Mouse (Mus musculus) embryonic stem cell, embryonic (primary cell): ENCODE measurements around the gene Anapc2.

Source experiments
- CTCF ChIA-PET, 4 experiments: fragments of 300-600 bp in 2 of 4; fragments of 350-600 bp in 2 of 4; sonication (Branson Sonifier 250); formaldehyde crosslinking; loops; one replicate each; lab custom pipeline; 2022; ENCODE audit warnings: inconsistent platforms in 2 of 4; lab: Charles Lee
- POLR2A ChIA-PET, 4 experiments: fragments of 300-600 bp in 2 of 4; fragments of 350-600 bp in 2 of 4; sonication (Branson Sonifier 250); formaldehyde crosslinking; loops; one replicate each; lab custom pipeline; 2022; ENCODE audit warnings: antibody characterized with exemption in 4 of 4, inconsistent platforms in 1 of 4; lab: Charles Lee

The Anapc2 gene

DNA sequence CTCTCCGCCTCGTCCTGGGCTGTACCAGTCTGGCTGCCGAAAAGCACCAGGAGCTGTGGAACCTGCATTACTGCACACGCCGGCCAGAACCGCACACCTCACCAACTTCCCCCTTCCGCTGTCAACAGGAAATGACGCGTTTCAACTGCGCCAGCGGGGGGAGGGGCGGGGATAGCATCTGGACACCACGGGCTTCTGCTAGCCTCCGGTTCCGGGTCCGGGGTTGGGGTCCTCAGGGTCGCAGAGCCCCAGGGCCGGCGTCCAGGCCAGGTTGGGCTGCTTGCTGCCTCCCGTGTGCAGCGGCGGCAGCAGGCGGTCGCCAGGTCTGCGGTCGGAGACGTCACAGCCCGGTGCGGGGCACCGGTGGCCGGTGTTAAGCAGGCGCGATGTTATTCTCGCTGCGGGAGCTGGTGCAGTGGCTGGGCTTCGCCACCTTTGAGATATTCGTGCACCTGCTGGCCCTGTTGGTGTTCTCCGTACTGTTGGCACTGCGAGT lies 16.9 kb upstream of the Anapc2 start, which contains the start of gene Tmem203:
Gene Tmem203 (plus strand): TSS at position 156 of the 496 bp plus-strand sequence.
- ChIA-PET POLR2A (interaction anchor here (0.6 to 75.9 kb wide), 40 partner anchors 10 to 205 kb away, joined by 3 to 2347 read pairs (median 5); partner anchors contain the start of genes Anapc2 (in 3 of the 4), Cysrt1 (in 3 of the 4), Rnf208 (in 3 of the 4) and Ssna1 (in 3 of the 4)), CTCF (interaction anchor here (0.5 to 3.5 kb wide), 19 partner anchors 10 to 320 kb away, joined by 3 to 23 read pairs (median 3); partner anchors contain the start of genes AL732309.1 (in 1 of the 4), Arrdc1 (in 1 of the 4), Cysrt1 (in 1 of the 4) and Rnf208 (in 1 of the 4))

DNA sequence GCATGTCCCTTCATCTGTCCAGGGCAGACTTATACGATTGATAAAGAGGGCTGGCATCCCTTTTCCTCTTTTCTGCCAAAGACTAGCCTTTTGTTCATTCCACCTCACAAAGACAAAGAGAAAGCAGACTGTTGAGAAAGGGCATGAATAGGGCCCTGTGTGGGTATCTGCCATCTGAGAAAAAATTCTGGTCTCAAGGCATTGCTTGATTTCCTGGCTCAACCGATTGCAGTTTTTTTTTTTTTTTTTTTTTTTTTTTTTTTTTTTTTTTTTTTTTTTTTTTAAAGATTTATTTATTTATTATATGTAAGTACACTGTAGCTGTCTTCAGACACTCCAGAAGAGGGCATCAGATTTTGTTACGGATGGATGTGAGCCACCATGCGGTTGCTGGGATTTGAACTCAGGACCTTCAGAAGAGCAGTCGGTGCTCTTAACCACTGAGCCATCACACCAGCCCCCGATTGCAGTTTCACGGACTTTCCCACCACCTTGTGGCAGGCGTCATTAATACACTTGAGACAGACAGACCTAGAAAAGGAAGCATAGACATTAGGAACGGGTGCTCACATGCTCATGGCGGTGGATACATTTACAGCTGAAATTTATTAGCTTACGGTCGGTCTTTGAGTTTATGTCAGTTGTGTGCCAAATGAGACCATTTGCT lies 15.7 kb upstream of the Anapc2 start:
- ChIA-PET CTCF (interaction anchor here in 3 of 4 experiments (0.6 to 3.5 kb wide), 13 partner anchors 11 to 104 kb away, joined by 3 to 23 read pairs (median 4); partner anchors contain the start of genes AL732309.1 (in 1 of the 3) and Tor4a (in 1 of the 3)), POLR2A (interaction anchor here in 3 of 4 experiments (1.0 to 75.9 kb wide), 22 partner anchors 8 to 140 kb away, joined by 3 to 2347 read pairs (median 6); partner anchors contain the start of genes Tubb4b (in 3 of the 3), AL732309.1 (in 2 of the 3), Anapc2 (in 2 of the 3) and Cysrt1 (in 2 of the 3))

DNA sequence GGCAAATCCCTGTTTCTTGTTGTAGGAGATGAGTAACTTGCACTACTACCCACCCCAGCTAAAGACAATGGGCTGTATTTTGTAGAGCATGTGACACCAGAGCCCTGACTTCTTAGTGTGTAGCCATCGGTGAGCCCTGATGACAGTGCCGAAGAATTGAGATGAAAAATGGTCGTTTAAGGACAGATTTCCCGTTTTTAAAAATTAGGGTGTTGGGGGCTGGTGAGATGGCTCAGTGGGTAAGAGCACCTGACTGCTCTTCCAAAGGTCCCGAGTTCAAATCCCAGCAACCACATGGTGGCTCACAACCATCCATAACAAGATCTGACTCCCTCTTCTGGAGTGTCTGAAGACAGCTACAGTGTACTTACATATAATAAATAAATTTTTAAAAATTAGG lies 15.0 kb upstream of the Anapc2 start:
- POLR2A ChIA-PET = interaction anchor here in 2 of 4 experiments (1.1 to 75.9 kb wide), 5 partner anchors 13 to 63 kb away, joined by 3 to 2347 read pairs (median 25); partner anchors contain the start of genes Fam166a (in 2 of the 2), Nelfb (in 2 of the 2), Rnf224 (in 2 of the 2) and Slc34a3 (in 2 of the 2)
- CTCF ChIA-PET = interaction anchor here in 2 of 4 experiments (1.0 to 3.5 kb wide), 5 partner anchors 14 to 65 kb away, joined by 3 to 23 read pairs (median 5); no protein-coding TSS in a partner anchor

DNA sequence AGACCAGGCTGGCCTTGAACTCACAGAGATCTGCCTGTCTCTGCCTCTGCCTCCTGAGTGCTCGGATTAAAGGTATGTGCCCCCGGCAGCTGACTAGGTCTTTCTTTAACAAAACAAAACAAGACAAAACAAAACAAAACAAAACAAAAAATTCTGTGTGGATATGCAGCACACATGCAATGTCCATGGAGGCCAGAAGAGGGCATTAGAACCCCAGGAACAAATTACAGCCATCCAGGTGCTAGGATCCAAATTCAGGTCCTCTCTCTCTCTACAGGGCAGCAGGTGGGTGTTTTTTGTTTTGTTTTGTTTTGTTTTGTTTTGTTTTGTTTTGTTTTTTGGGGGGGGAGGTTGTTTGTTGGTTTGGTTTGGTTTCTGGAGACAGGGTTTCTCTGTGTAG lies 13.4 kb upstream of the Anapc2 start:
- ChIA-PET POLR2A (interaction anchor here in 3 of 4 experiments (0.7 to 75.9 kb wide), 5 partner anchors 13 to 197 kb away, joined by 3 to 2347 read pairs (median 4); partner anchors contain the start of genes Fam166a (in 2 of the 3), Nelfb (in 2 of the 3), Rnf224 (in 2 of the 3) and Slc34a3 (in 2 of the 3)), CTCF (interaction anchor here in 1 of 4 experiments (1.0 kb wide), 1 partner anchor 60 kb away, joined by 3 read pairs; the partner anchor contains the start of gene Grin1)

DNA sequence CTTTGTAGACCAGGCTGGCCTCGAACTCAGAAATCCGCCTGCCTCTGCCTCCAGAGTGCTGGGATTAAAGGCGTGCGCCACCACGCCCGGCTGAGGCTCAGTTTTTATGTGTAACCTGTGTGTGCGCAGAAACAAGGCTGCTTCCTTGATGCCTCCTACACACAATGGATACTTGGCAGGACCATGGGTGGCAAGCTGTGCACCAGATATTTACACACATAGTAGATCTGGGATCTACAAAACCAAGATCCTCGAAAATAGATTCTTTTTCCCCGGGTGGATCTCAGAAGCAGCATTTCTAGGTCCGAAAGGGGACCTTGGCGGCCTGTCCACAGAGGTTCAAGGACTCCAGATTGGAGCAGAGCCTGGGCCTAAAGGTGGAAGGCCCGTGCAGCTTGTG lies 10.4 kb upstream of the Anapc2 start:
- CTCF ChIA-PET = interaction anchor here in 3 of 4 experiments (0.6 to 1.9 kb wide), 21 partner anchors 10 to 812 kb away, joined by 3 to 10 read pairs (median 4); partner anchors contain the start of genes Abca2 (in 1 of the 3), Anapc2 (in 1 of the 3), Arrdc1 (in 1 of the 3) and Lrrc26 (in 1 of the 3)
- POLR2A ChIA-PET = interaction anchor here (0.6 to 75.9 kb wide), 47 partner anchors 8 to 884 kb away, joined by 3 to 2347 read pairs (median 4); partner anchors contain the start of genes Anapc2 (in 4 of the 4), Ssna1 (in 4 of the 4), Nrarp (in 3 of the 4) and Fam166a (in 2 of the 4)

DNA sequence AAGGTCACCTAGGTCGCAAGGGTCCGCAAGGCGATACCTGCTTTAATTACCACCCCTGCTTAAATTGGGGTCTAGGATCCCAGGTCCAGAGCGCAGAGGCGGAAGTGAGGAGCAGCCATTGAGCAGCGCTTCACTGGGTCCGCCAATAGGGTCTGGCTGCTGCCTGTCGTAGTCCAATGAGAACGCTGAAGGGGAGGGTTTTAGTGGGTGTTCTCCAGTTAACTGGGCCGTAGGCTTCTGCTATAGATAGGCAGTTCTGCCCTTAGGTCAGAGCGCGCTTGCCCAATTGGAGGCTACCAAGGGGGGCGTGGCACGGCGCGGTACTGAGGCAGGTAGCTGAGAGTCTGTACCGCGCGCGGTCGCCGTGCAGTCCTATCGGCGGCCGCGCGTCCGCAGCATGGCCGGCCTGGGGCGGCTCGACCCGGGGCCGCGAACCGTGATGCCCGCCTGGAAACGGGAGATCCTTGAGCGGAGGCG lies 9.9 kb upstream of the Anapc2 start, which contains the start of gene Tprn:
Gene Tprn (plus strand): TSS at position 328 of the 477 bp plus-strand sequence.
- ChIA-PET POLR2A (interaction anchor here (0.6 to 75.9 kb wide), 57 partner anchors 8 to 884 kb away, joined by 3 to 2347 read pairs (median 4); partner anchors contain the start of genes Anapc2 (in 4 of the 4), Ssna1 (in 4 of the 4), Nrarp (in 3 of the 4) and Cysrt1 (in 2 of the 4)), CTCF (interaction anchor here in 3 of 4 experiments (0.6 to 1.9 kb wide), 24 partner anchors 9 to 812 kb away, joined by 3 to 10 read pairs (median 4); partner anchors contain the start of genes Abca2 (in 1 of the 3), Anapc2 (in 1 of the 3), Arrdc1 (in 1 of the 3) and Lrrc26 (in 1 of the 3))

DNA sequence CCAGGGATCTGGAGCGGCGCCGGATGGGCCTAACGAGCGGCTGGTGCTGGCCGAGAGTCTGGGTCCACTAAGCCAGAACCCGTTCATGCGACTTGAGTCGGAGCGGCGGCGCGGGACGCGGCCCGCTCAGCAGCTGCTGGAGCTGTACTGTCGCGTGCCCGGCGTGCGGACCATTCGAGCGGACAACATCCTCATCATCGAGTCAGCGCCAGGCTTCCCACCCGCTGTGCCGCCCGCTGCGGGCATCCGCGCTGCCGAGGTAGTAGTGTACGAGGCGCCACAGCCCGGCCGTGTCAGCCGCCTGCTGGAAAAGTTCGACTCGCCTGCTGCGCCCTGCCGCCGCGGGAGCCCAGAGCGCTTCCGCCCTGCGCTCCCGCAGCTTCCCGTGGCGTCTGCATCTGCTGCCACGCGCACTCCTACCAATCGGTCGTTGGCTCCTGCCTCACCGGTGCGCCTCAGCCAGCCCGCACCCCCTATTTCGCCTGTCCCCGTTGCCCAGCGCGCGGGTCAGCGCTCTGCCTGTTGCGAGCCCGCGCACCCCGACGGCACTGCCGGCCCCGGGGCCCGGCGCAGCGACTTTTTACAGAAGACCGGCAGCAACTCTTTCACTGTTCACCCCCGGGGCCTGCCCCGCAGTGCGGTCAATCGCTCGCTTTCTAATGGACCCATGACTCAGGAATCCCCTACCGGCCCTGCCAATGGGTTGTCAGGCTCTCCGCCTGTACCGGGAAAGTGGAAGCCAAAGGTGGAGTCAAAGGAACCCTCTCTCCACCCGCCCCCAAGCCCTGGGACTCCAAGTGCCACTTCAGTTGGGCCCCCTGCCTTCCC lies 9.3 kb upstream of the Anapc2 start:
- CTCF ChIA-PET = interaction anchor here in 3 of 4 experiments (0.7 to 1.9 kb wide), 18 partner anchors 9 to 328 kb away, joined by 3 to 10 read pairs (median 4); partner anchors contain the start of genes Abca2 (in 1 of the 3), Anapc2 (in 1 of the 3), Arrdc1 (in 1 of the 3) and Lrrc26 (in 1 of the 3)
- POLR2A ChIA-PET = interaction anchor here (0.7 to 75.9 kb wide), 52 partner anchors 9 to 885 kb away, joined by 3 to 2347 read pairs (median 4); partner anchors contain the start of genes Anapc2 (in 4 of the 4), Ssna1 (in 4 of the 4), Nrarp (in 3 of the 4) and Cysrt1 (in 2 of the 4)

DNA sequence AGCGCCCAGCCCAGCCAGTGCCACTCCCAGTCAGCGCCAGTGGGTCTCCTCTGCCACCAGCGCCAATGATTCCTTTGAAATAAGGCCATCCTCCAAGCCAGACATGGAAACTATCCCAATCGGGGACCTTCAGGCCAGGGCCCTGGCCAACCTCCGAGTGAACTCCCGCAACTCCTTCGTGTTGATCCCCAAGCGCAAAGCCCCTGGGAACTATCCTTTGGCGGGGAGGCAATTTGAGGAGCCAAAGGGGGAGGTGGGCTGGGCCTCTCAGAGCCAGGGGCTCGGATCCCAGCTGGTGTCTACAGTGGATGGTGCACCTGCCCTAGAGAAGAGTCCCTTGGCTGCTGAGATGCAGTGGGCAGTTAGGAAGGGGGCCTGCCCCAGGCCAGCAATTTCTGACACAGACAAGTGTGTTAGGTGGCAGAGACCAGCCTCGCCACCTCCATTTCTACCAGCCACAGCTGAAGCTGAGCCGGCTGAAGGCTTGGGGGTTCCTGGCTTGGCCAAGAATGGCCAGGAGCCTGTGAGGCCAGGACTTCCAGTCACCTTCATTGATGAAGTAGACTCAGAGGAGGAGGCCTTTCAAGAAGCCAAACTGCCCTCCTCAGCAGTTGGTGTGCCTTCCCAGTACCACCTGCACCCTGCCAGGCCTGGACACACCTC lies 8.5 kb upstream of the Anapc2 start:
- ChIA-PET CTCF (interaction anchor here in 2 of 4 experiments (1.1 to 1.9 kb wide), 3 partner anchors 8 to 83 kb away, joined by 3 to 10 read pairs (median 9); partner anchors contain the start of genes Anapc2 (in 1 of the 2), Nrarp (in 1 of the 2) and Ssna1 (in 1 of the 2)), POLR2A (interaction anchor here in 3 of 4 experiments (1.2 to 75.9 kb wide), 13 partner anchors 8 to 294 kb away, joined by 3 to 2347 read pairs (median 7); partner anchors contain the start of genes Anapc2 (in 2 of the 3), Fam166a (in 2 of the 3), Nelfb (in 2 of the 3) and Rnf224 (in 2 of the 3))

DNA sequence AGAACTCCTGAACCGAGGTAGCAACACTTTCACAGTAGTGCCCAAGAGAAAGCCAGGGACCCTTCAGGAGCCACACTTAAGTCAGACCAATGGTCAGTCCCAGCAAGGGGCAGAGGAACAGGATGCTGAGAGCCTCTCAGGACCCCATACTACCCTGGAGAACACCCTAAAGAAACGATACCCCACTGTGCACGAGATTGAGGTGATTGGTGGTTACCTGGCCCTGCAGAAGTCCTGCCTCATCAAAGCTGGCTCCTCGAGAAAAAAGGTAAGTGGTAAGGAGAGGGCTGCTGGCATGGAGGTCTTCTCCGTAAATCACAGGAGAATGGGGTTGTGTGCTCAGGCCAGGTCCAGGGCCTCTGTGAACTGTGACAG lies 8.0 kb upstream of the Anapc2 start:
- POLR2A ChIA-PET = interaction anchor here in 3 of 4 experiments (0.9 to 75.9 kb wide), 6 partner anchors 8 to 68 kb away, joined by 3 to 2347 read pairs (median 12); partner anchors contain the start of genes Fam166a (in 2 of the 3), Nelfb (in 2 of the 3), Rnf224 (in 2 of the 3) and Slc34a3 (in 2 of the 3)

DNA sequence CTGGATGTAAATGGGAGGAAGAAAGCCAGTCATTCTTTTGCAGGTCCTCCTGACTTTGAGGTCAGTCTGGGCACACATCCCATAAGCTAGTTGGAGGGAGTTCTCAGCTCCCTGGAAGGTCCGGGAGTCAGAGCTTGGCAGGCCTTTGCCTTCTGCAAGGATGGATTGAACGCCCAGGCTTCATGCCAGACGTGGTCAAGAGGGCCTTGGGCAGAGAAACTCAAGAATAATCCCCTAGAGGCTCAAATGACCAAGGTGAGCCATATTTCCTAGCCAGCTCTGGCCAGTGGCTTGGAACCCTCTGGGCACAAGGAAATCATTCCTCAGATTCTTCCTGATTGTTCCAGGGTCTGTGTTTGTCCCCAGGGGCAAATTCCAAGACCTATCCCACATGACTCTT lies 7.4 kb upstream of the Anapc2 start:
- POLR2A ChIA-PET = interaction anchor here in 3 of 4 experiments (0.7 to 75.9 kb wide), 11 partner anchors 9 to 98 kb away, joined by 3 to 2347 read pairs (median 3); partner anchors contain the start of genes Cysrt1 (in 2 of the 3), Fam166a (in 2 of the 3), Nelfb (in 2 of the 3) and Rnf208 (in 2 of the 3)
- CTCF ChIA-PET = interaction anchor here in 2 of 4 experiments (0.6 to 1.0 kb wide), 4 partner anchors 14 to 68 kb away, joined by 3 to 12 read pairs (median 4); no protein-coding TSS in a partner anchor

More for the DNA sequence above, 8.0 kb upstream of the Anapc2 start:
- CTCF ChIA-PET = no interaction called here

DNA sequence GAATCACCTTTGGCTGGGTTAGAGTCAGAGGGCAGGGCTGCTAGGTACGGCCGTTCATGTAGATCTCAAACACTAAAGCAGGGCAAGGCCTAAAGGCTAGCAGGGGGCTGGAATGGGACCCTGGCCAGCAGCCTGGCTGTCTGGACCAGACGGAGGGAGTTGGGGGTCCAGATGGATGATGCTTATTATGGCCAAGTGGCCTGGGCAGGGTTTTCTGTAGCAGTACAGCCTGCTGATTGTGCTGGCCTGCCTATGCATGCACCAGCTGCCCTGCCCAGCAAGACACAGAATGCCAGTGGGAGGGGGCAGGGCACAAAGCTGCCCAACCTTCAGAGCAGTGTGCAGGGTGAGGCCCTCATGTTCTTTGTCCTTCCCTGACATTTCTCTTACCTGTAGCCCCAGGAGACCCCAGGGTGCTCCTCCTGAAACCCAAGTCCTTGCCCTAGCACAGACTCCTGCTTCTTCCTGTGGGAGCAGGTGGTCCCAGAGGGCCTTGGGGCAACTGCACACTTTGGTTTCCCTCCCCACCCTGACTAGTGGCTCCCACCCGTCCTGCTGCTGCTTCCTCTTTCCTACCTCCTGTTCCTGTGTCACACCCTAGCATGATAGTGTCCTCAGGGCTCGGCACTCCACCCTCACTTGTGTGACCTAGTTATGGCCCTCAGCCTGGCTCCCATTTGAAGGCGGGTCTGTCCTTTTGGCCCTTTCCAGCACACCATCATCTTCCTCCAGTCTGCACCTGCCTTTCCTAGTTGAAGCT lies 6.2 kb upstream of the Anapc2 start:
- ChIA-PET POLR2A (interaction anchor here (0.5 to 75.9 kb wide), 29 partner anchors 10 to 1403 kb away, joined by 3 to 2347 read pairs (median 4); partner anchors contain the start of genes Cysrt1 (in 2 of the 4), Fam166a (in 2 of the 4), Nelfb (in 2 of the 4) and Rnf208 (in 2 of the 4)), CTCF (interaction anchor here (0.6 to 5.0 kb wide), 8 partner anchors 13 to 315 kb away, joined by 3 to 16 read pairs (median 4); partner anchors contain the start of gene Ajm1 (in 1 of the 4))

DNA sequence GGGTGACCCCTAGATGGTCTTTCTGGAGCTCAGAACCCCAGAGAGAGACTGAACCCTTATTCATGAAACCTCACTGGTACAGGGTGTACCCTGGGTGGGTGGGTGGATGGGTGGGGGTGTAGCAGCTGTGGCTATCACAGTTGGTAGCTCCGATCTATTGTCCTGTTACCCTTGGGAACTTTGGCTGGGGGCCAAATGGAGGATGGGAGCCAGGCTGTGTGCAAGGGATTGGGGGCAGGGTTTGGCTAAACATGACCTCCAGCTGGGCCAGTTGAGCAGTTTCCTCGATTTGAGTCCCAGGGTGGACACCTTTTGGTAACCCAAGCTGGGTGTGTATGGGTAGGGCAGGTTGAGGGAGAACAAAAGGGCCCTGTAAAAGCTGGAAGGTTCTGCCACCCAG lies 5.6 kb upstream of the Anapc2 start:
- ChIA-PET POLR2A (interaction anchor here (0.5 to 75.9 kb wide), 30 partner anchors 11 to 1404 kb away, joined by 3 to 2347 read pairs (median 4); partner anchors contain the start of genes Tor4a (in 3 of the 4), Tubb4b (in 3 of the 4), Fam166a (in 2 of the 4) and Nelfb (in 2 of the 4)), CTCF (interaction anchor here in 2 of 4 experiments (1.4 to 5.0 kb wide), 3 partner anchors 13 to 314 kb away, joined by 3 to 16 read pairs (median 4); partner anchors contain the start of gene Ajm1 (in 1 of the 2))

DNA sequence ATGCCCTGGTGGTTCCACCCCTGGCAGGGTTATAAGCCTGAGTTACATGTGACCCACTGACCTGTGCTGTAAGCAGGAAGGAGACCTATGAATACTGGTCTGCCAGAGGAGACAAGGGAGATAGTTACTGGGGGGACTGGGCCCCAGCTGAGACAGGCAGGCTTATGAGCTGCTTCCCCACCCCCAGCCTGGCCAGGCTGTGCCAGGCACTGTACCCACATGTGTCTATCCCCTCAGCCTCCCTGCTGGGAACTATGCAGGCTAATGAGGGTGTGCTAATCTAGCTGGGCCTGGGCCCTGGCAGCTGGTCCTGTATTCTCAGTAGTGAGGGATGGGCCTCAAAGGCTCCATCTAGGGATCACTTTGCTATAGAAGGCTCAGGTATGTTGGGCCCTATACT lies 5.0 kb upstream of the Anapc2 start:
- POLR2A ChIA-PET = interaction anchor here in 3 of 4 experiments (0.6 to 75.9 kb wide), 27 partner anchors 11 to 318 kb away, joined by 3 to 2347 read pairs (median 4); partner anchors contain the start of genes Tor4a (in 3 of the 3), Tubb4b (in 3 of the 3), Fam166a (in 2 of the 3) and Nelfb (in 2 of the 3)
- CTCF ChIA-PET = interaction anchor here in 3 of 4 experiments (0.5 to 5.0 kb wide), 5 partner anchors 12 to 314 kb away, joined by 3 to 16 read pairs (median 3); partner anchors contain the start of gene Ajm1 (in 1 of the 3)
